Mouse (Mus musculus): ENCODE data around the gene Gm20708.

- TF ChIP-seq POLR2A (IDR thresholded peaks at IDR 0.05; ENCODE audit: insufficient read length, low read depth) (no peak), TCF12 (IDR thresholded peaks at IDR 0.05; ENCODE audit: insufficient read depth, poor library complexity, severe bottlenecking) (no peak), MAX (IDR thresholded peaks at IDR 0.05; ENCODE audit: low read depth) (no peak), CEBPB (IDR thresholded peaks at IDR 0.05; ENCODE audit: insufficient read depth, poor library complexity, severe bottlenecking) (no peak)
Observed at GRCm38 (mm10) chr11:117764319-117764718, 45.1 kb upstream of the Gm20708 start.
